Mouse (Mus musculus) erythroblast, embryonic 14.5 days (primary cell): ENCODE results near the gene Sh3bp2.

Source experiments
- GATA1 ChIP-seq: IDR thresholded peaks from 2 replicates; pipeline ENCODE4 v1.6.1; 2012; ENCODE audit warnings: low read length, inconsistent platforms, mixed read lengths
- TAL1 ChIP-seq: IDR thresholded peaks from 3 replicates; pipeline ENCODE4 v1.6.1; 2012; ENCODE audit warnings: low read length, inconsistent platforms, mixed read lengths

DNA sequence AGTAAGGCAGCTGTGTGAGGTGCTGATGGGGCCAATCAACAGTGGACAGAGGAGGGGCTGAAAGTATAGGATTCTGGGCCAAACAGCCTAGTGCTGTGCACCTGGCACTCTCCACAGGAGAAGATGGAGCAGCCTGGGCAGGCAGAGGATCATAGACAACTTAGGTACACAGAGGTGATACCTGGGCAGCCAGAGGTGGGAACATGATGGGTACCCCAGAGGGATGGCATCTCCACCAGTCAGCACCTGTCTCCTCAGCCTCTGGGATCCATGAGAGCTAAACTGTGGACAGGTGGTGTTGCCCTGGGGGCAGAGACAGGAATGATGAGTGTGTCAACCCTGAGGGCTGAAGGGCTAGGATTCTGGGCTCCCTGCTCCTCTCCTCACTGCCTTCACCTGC is 1.1 kb upstream of the Sh3bp2 start:
- TF ChIP-seq GATA1 (no peak), TAL1 (no peak)
